Mouse (Mus musculus) adrenal gland, adult 8-10 months (tissue): ENCODE results near the gene Tmc5. TPM values are rescaled to one million over a fixed set of nuclear protein-coding genes. Genes with fewer than 3 reads are reported as not detected.

Experiments
- DNase-seq: peaks from one replicate; pipeline ENCODE4 v3.0.0; 2022
- total RNA-seq, 4 experiments: library from RNA; stranded (reverse); gene quantifications; 2 replicates each; pipeline ENCODE4 v1.2.4; 2022

Tmc5 gene
- total RNA-seq, 4 experiments from 2014 or later: 0.13 TPM; not detected in 3

- no peak for DNase-seq
Measured at GRCm38 (mm10) chr7:118697168-118697567, 100.1 kb downstream of the Tmc5 start.

DNA sequence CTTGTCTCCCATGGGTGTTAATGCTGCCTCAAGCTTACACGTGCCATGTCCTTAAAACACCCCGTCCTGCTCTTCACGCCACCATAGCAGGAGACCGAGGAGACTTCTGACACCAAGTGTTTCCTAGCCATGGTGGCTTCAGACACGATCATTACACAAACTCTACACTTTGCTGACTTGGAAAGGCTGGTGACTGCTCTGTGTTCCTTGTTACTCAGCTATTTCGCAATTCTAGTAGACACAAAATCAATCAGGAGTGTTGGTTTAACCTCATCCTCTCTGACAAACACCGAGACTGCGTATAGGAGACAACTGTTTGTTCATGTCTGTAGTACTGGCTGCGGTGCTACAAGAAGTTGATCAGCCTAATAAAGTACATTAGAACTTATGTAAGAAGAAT is 101.8 kb downstream of the Tmc5 start:
- no peak for DNase-seq

GRCm38 (mm10) chr7:118703144-118703561 is 106.1 kb downstream of the Tmc5 start:
- DNase-seq: no peak

GRCm38 (mm10) chr7:118704001-118704850 is 107.1 kb downstream of the Tmc5 start:
- no peak for DNase-seq

GRCm38 (mm10) chr7:118705101-118705961 is 108.2 kb downstream of the Tmc5 start, which contains the start of gene Gde1:
Gene Gde1 (minus strand): TSS chr7:118705778.
- peak; percentile 93 for DNase-seq

DNA sequence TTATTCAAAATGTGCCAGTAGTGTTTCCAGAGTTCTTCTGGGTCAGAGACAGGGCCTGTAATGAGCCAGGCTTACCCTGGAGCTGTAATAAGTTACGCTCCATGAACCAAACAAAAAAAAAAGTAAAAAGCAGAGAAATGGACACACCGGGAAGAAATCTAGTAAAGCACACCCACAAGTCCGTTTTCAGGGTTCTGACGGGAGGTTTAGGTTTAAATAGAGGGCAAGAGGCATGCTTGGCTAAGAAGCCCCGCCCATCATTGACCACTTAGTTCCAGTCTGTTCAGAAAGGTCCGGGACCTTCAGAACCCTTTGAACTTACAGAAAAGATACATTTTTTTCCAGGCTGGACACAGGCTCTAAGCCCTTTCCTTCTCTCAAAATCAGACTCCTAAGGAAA is 109.0 kb downstream of the Tmc5 start:
- no peak for DNase-seq

DNA sequence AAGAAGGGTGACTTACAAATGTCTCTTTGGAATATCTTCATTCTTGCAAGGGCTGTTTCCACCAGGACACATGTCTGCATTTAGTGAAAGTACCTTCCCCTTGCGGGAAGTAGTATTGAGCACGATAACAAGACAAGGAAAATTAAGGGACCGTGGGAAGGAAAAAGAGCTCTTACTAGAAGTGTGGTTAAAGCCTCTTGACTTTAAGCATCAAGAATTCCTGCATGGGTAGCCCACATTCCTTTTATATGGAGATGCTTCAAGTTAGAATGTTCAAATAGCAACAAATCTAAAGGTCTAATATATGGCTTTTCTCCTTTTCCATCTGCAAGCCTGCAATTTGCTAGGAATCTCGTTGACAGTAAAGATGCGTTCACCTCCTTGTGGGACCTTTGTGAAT is 109.4 kb downstream of the Tmc5 start:
- no peak for DNase-seq

DNA sequence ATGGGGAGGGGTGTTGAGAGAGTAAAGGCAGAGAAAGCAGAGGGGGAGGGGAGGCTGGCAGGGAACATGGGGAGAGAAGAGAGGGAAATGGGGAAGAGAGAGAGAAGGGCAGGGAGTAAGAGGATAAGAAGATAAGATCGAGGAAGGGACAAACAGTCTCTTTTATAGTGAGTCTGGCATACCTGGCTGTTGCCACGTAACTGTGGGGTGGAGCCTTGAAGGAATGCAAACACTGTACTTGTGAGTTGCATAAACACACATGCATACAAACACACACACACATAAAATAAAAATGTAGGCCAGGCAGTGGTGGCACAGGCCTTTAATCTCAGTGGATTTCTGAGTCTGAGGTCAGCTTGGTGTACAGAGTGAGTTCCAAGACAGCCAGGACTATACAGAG is 110.1 kb downstream of the Tmc5 start:
- DNase-seq: no peak

DNA sequence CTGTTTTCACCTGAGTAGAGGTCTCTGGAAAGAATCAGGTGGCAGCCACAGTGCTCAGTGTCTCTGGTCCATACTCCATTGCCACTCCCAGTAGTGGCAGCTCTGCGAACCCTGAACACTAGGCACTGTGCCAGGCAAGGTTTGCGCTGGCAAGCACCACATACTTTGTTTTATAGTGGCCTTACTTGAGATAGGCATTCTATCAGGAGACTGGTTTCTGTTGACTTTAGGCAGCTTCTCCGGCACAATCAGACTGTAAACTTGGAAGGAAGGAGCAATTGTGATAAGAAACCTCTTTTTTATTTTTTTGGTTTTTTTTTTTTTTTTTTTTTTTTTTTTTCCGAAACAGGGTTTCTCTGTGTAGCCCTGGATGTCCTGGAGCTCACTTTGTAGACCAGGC is 110.9 kb downstream of the Tmc5 start:
- DNase-seq: no peak

DNA sequence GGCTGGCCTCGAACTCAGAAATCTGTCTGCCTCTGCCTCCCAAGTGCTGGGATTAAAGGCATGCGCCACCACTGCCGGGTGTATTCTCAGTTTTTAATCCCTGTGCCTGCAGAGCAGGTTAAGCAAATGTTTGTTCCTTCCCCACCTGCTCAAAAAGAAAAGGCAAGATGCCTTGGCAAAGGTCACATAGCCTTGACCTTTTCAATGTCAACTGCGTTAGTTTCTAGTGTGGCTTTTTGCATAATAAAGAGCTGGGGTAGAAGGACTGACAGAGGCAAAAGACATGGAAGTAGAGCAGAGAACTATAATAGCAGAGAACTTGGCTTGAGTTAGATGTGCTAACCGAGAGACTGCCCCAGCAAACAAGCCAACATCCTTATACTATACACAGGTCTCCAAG is 113.7 kb downstream of the Tmc5 start:
- DNase-seq: no peak

DNA sequence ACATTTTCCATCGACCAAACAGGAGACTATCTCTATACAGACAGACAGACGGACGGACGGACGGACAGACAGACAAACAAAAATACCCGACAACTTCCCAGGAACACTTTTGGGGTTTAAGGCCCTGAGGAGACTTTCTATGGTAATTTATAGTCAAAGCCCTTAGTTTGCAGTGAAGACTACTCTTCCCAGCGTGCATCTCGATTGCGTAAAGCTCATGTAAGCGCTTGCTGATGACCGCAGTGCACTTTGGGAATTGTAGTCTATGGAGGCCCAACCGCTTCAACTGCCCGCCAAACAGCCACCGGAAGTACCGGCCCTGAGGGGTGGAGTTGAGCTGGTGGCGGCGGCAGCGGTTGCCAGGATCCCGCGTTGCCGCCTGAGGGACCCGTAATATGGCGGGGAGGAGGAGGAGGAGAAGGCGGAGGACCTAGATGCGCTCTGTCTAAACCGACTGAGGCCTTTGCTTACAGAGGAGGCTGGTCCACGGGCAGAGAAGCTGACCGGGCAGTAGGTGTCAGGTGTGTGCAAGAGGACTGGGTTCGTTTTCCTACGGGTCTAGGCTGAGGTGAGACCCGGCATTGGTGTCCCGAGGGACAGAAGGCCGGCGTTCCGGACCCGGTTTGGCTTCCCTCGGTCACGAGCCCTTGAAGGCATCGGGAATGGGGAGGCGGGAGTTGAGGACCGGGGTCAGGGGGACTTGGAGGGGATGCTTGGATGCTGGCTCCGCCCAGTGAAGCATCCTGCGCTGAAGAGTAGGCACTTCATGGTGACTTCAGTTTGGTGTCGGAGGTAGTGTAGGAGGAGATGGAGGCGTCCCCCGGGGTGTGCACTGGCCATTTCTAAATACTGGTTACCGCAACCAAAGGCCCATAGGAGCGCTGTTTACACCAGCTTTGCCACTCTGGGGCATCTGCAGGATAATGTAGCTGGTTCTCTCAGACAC is 115.4 kb downstream of the Tmc5 start, which contains the start of gene Ccp110:
Gene Ccp110, plus strand, starts transcription at position 325 of the 946 bp plus-strand sequence.
- DNase-seq: peak; percentile 97

- no peak for DNase-seq
Measured at GRCm38 (mm10) chr7:118714873-118715272, 117.8 kb downstream of the Tmc5 start.

- no peak for DNase-seq
Measured at GRCm38 (mm10) chr7:118718066-118718465, 121.0 kb downstream of the Tmc5 start.

GRCm38 (mm10) chr7:118723927-118724326 is 126.8 kb downstream of the Tmc5 start:
- no peak for DNase-seq

Other genes starting within 250 kb of the Tmc5 start
- gene Syt17, start 149.1 kb upstream of the Tmc5 start, total RNA-seq: 10 to 100 TPM in 2 of 4 experiments, 1 to 10 TPM in 2; 5.7 to 12.3 (median 8.6) TPM
- 10 to 100 TPM; 13.9 to 20.3 (median 17.1) TPM for gene Itpripl2, start 105.3 kb upstream of the Tmc5 start, total RNA-seq
- 10 to 100 TPM; 32.3 to 45.2 (median 36.3) TPM for gene Coq7, start 63.9 kb upstream of the Tmc5 start, total RNA-seq
- under 1 TPM; 0.29 to 0.73 (median 0.33) TPM for gene Tmc7, start 12.6 kb upstream of the Tmc5 start, total RNA-seq
- 100 to 1,000 TPM in 3 of 4 experiments, 10 to 100 TPM in 1; 91.0 to 121 (median 113) TPM for gene Gde1, start 108.5 kb downstream of the Tmc5 start, total RNA-seq
- gene Ccp110, start 115.3 kb downstream of the Tmc5 start, total RNA-seq: 10 to 100 TPM in 2 of 4 experiments, 1 to 10 TPM in 2; 6.3 to 11.2 (median 8.3) TPM
- 10 to 100 TPM; 64.7 to 73.0 (median 70.2) TPM for gene Vps35l, start 142.9 kb downstream of the Tmc5 start, total RNA-seq